Mouse (Mus musculus) E14TG2a.4 (cell line): ENCODE results near the gene Ccdc113.

Source experiments
- CTCF ChIP-seq: conservative IDR thresholded peaks from 2 replicates; pipeline ENCODE4 v1.5.1; 2014; ENCODE audit warnings: low read length
- NANOG ChIP-seq: IDR thresholded peaks from 2 replicates; pipeline ENCODE4 v1.6.1; 2014; ENCODE audit warnings: borderline replicate concordance, low read length, mixed read lengths

- TF ChIP-seq CTCF = no peak
- no peak for TF ChIP-seq NANOG
Observed at GRCm38 (mm10) chr8:95607210-95607609, 73.3 kb downstream of the Ccdc113 start.
